Mouse (Mus musculus): ENCODE data around the gene Gm17409. TPM values are rescaled to one million over a fixed set of nuclear protein-coding genes. Genes with fewer than 3 reads are reported as not detected.

The Gm17409 gene
- total RNA-seq, 2 experiments from 2014 or later = not detected

Other genes starting within 250 kb of the Gm17409 start
- gene Acvr1c, start 112.2 kb upstream of the Gm17409 start, total RNA-seq (2021) = 1 to 10 TPM; 2.6 to 4.0 TPM
- 10 to 100 TPM; 37.6 to 43.2 TPM for gene Acvr1, start 97.0 kb downstream of the Gm17409 start, total RNA-seq (2021)
- gene Upp2, start 97.2 kb downstream of the Gm17409 start, total RNA-seq (2021) = 1 to 10 TPM; 2.3 to 3.0 TPM

All from gastrocnemius, postnatal 4 days (tissue).